Mouse (Mus musculus): Measurements from ENCODE around the gene Olfr1254.

The Olfr1254 gene

GRCm38 (mm10) chr2:89793519-89793918 lies at the start of gene Olfr1254:
TSS of gene Olfr1254 (minus strand) at chr2:89793619.
- no peak for DNase-seq (ENCODE audit: low read depth, low spot score)

DNA sequence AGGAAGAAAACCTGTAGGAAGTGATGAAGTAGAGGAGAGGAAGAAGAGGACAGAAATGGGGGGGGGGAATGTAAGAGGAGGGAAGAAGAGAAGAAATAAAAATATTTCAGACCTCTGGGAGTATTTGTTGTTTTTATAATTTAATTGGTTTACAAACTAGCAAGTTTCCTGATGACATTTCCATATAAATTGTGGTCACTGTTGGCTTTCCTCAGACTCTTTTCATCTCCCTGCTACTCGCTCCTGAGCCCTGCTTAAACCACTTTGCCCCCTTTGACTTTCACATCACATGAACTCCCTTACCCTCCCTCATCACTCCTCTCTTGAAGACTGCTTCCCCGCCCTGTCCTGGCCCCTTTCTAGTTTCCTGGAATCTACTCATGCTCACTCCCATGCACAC lies 48.0 kb upstream of the Olfr1254 start, which contains the start of gene Olfr1256:
TSS of gene Olfr1256 (minus strand) at position 101 of the 400 bp plus-strand sequence.
- no peak for DNase-seq (ENCODE audit: low read depth, low spot score)

DNA sequence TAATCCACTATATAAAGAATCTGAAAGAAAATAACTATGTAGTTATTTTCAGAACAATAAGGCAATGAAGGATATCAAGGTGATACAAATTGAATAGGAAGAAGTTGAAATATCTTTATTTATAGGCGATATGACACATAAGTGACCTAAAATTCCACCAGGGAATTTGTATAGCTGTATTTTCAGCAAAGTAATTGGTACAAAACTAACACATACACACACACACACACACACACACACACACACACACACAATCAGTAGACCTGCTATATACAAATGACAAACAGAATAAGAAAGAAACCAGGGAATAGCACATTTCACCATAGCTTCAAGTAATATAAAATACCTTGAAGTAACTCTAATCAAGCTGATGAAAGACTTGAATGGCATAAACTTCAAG lies 26.8 kb upstream of the Olfr1254 start:
- DNase-seq (ENCODE audit: low read depth, low spot score): no peak

DNA sequence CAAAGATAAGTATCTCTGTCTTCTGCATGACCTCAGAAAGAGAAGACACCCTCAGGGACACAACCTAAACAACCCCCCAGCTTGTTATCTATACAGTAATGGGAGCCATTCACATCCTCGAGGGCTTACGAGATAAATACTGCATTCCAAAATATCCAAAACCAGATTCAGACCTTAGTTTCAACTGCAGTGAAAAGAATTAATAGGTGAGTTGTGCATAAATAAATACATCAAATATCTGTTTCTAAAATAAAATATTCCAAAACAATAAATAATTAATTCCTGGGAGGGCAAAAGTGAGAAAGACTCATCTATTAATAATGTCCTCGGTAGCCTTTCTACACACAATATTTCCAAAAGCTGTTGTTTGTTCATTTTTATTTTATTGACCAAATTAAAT lies 18.3 kb upstream of the Olfr1254 start, which contains the start of gene Olfr1255:
TSS of gene Olfr1255 (plus strand) at position 301 of the 400 bp plus-strand sequence.
- no peak for DNase-seq (ENCODE audit: low read depth, low spot score)

- DNase-seq (ENCODE audit: low read depth, low spot score): no peak
Observed at GRCm38 (mm10) chr2:89810751-89811150, 17.3 kb upstream of the Olfr1254 start.

- no peak for DNase-seq (ENCODE audit: low read depth, low spot score)
Observed at GRCm38 (mm10) chr2:89799583-89799982, 6.2 kb upstream of the Olfr1254 start.

- no peak for DNase-seq (ENCODE audit: low read depth, low spot score)
Observed at GRCm38 (mm10) chr2:89756990-89757389, 36.4 kb downstream of the Olfr1254 start, which contains the start of gene Olfr1253. TSS of gene Olfr1253 (minus strand) at chr2:89757090.

All from brain, embryonic 18.5 days (tissue).